Mouse (Mus musculus): ENCODE results near the gene Ranbp3. TPM values are rescaled to one million over a fixed set of nuclear protein-coding genes. Genes with fewer than 3 reads are reported as not detected.

The Ranbp3 gene
- total RNA-seq, 2 experiments from 2014 or later: 36.1 to 39.6 TPM

- DNase-seq (ENCODE audit: low spot score): no peak
These were observed 50.5 kb downstream of the Ranbp3 start for GRCm38 (mm10) chr17:56723419-56724161.

DNA sequence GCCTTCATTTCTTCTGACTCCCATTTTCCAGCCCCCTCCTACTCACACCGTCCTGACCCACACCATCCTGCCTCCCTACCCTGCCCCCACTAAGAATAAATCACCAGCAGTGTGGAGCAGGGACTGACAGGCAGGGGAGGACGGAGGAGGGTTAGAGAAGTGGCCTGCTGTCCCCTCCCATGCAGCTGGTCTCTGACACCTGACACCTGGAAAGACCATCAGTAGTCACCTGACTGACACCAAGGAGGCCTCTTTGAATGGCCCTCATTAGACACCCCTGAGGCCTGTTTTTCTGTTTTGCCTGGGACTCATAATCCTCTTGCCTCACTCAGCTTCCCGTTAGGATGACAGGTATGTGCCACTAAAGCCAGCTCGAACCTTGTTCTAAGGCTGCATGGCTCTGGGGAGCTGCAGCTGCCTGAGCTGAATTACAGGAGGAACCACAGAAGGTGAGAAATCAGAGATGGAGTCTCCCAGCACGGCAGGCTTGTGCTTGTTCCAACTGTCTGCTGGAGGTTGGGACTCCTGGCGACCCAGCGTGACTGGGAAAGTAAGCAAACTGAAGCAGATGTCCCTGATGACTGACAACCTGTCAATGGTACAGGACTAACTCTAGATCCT lies 54.0 kb downstream of the Ranbp3 start:
- DNase-seq (ENCODE audit: low spot score): no peak

DNA sequence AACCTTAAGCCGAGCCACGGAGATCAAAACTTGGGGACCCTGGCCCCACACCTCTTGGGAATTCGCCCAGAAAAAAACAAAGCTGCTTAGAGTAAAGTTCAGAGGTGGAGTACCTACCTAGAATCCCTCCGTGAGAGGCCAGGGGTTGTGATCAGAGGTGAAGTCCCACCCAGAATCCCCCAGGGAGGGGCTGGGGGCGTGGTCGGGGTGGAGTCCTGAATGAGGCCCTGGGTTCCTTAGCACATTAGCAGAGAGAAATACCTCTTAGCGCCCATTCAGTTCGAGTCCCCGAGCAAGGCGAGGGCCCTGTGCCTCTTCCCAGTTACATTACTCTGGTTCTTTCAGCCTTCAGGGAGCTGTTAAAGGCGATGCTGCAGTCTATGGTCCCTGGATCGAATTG lies 54.6 kb downstream of the Ranbp3 start:
- DNase-seq (ENCODE audit: low spot score): no peak

DNA sequence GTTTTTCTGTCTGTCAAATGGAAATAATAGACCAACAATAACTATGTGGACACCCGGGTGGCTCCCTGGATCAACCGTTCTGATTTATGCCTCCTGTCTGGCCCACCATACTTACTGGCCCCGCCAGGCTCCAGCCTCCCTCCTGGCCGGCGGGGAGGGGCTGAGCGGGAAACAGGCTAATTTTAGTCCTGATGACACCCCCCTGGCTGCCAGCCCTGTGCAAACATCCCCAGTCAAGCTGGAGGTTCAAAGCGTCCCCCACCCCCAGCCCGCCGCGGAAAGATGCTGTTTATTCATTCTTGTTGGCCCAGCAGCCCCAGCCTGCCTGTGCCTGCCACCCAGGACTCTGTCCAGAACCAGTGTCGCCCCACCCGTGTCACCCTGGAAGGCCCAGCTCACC lies 55.0 kb downstream of the Ranbp3 start:
- DNase-seq (ENCODE audit: low spot score): no peak

GRCm38 (mm10) chr17:56729151-56729550 lies 56.1 kb downstream of the Ranbp3 start:
- DNase-seq (ENCODE audit: low spot score): no peak

- no peak for DNase-seq (ENCODE audit: low spot score)
These were observed 56.6 kb downstream of the Ranbp3 start for GRCm38 (mm10) chr17:56729656-56730055.

GRCm38 (mm10) chr17:56736534-56736933 lies 63.4 kb downstream of the Ranbp3 start:
- no peak for DNase-seq (ENCODE audit: low spot score)

DNA sequence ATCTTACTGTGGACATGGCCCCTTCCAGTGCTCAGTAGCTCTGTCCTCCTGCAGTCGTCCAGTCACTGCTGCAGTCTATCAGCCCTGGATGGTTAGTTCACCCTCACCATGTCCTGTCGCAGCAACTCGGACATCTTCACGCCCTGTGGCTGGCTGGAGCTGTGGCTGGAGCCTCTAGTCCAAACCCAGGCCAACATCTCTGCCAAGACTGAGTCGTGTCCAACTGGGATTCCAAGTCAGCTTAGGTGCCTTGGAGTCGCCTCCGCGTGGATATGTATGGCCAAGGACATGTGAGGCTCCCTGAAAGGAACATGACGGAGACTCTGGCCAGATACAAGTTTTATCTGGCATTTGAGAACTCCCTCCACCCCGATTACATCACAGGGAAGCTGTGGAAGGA lies 65.1 kb downstream of the Ranbp3 start:
- DNase-seq (ENCODE audit: low spot score): no peak

- no peak for DNase-seq (ENCODE audit: low spot score)
These were observed 67.2 kb downstream of the Ranbp3 start for GRCm38 (mm10) chr17:56740118-56740787.

- DNase-seq (ENCODE audit: low spot score): no peak
These were observed 67.7 kb downstream of the Ranbp3 start for GRCm38 (mm10) chr17:56740788-56741160.

- no peak for DNase-seq (ENCODE audit: low spot score)
These were observed 71.1 kb downstream of the Ranbp3 start for GRCm38 (mm10) chr17:56744173-56744572.

GRCm38 (mm10) chr17:56751404-56752072 lies 78.4 kb downstream of the Ranbp3 start:
- DNase-seq (ENCODE audit: low spot score): no peak

DNA sequence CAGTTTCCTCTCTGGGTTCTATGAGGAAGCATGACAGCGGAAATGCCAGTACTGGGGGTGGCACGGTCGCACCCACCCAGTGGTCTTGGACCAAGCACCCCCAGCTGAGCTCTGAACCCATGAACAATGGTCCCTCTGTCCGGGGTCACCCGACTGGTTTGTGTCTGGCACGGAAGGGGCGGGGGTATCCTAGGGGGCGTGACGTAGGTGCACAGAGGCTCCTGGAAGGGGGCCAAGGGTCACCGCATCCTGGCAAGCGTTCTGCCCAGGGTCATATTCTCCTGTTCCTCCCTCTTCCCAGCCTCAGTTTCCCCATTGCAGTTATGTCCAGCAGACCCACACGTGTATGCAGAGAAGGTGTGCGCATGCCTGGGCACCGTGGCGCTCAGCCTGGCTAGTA lies 80.4 kb downstream of the Ranbp3 start:
- DNase-seq (ENCODE audit: low spot score): no peak

GRCm38 (mm10) chr17:56754271-56755185 lies 81.4 kb downstream of the Ranbp3 start:
- DNase-seq (ENCODE audit: low spot score): no peak

- DNase-seq (ENCODE audit: low spot score): peak; percentile 44
These were observed 83.8 kb downstream of the Ranbp3 start for GRCm38 (mm10) chr17:56756703-56757399.

- DNase-seq (ENCODE audit: low spot score): peak; percentile 86
These were observed 84.5 kb downstream of the Ranbp3 start, which contains the start of gene Nrtn for GRCm38 (mm10) chr17:56757416-56758123. Nrtn (minus strand) TSS chr17:56757530.

DNA sequence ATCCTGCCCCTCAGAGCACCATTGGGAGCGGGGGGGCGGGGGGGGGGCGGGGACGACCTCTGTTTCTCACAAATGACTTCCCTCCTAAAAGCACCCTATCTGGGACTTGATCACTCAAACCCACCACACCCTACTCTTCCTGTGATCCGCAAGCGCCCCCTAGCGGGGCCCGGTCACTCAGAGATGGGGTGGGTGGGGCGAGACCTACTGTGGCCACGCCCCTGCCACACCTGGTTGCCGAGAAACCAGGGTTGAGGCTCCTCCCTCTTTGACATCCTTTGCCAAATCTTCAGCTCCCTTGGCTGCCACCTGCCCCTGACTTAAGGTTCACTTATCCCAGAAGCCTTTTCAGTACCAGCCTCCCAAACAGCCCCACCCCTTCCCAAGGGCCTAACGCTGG lies 85.0 kb downstream of the Ranbp3 start:
- peak; percentile 77 for DNase-seq (ENCODE audit: low spot score)

GRCm38 (mm10) chr17:56759261-56759660 lies 86.2 kb downstream of the Ranbp3 start:
- no peak for DNase-seq (ENCODE audit: low spot score)

DNA sequence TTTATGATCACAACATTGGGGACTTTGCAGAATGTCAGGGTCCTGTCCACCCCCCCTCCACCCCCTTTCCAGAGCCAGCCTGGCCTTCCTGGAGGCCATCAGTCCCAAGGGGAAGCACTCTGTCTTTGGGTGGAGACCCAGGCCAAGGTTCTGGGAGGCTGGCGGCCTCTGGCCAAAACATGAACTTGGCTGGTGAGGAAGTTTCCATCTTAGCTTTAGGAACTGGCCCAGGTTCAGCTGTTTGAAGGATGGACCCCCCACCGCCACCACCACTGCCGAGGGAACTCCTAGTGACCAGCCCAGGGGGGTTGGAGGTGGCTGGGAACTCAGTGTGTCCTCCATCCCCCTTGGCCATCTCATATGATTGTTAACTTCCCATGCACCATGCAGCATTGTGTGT lies 88.0 kb downstream of the Ranbp3 start:
- DNase-seq (ENCODE audit: low spot score): no peak
